Comparison of ENCODE assay signal across 23 mouse cellular contexts in the genomic region with DNA sequence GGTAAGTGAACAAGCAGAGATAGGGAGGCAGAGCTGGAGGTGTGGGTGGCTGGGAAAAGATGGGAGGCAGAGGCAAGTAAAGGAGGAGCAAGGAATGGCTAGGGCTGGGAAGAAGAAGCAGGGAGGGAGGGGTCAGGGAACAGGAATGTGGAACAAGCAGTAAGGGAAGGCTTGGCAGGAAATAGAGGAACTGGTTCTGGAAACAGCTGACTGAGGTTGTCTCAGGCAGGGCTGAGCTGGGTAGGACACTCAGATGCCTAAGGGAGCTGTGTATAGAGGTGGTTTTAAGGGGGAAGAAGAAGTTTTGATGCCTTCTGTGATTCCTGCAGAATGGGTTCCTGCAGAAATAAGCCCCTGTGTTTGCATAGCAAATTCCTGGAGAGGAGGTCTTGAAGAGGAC.
"Had no signal": no experiment of that assay in that cellular context is flagged by ENCODE, and none has a peak within 500 bp of the region (broad histone marks: within the 10 kb centered on the region; RNA-seq: fewer than 3 reads in every experiment).

No protein-coding gene starts in this region.

- H3K4me2 ChIP-seq: limb, embryonic 13.5 days; liver, embryonic 12.5 days; liver, embryonic 15.5 days; lung, embryonic 15.5 days; neural tube, embryonic 12.5 days; neural tube, embryonic 15.5 days; stomach, embryonic 15.5 days had no signal

- ATAC-seq: inflammation-experienced regulatory T-cells, adult 6 months; intestine, embryonic 16.5 days; liver, embryonic 12.5 days had no signal

- H3K9ac ChIP-seq: limb, embryonic 13.5 days; liver, embryonic 12.5 days; liver, embryonic 15.5 days; lung, embryonic 15.5 days; neural tube, embryonic 12.5 days; neural tube, embryonic 15.5 days; stomach, embryonic 15.5 days had no signal

- DNase-seq: kidney, adult 18-20 months; kidney, adult 9 months; kidney, postnatal 10 days; kidney, postnatal 36 days; liver; lung, adult 18-20 months; midbrain, embryonic 14.5 days; right cerebral cortex, adult 18-20 months; right cerebral cortex, postnatal 25 days; spleen, adult 18-20 months; thymus, postnatal 25 days had no signal

- H3K4me1 ChIP-seq: limb, embryonic 10.5 days; limb, embryonic 13.5 days; liver, embryonic 12.5 days; liver, embryonic 15.5 days; lung, embryonic 15.5 days; megakaryocyte, embryonic 14.5 days; midbrain, embryonic 10.5 days; neural tube, embryonic 12.5 days; neural tube, embryonic 15.5 days; stomach, embryonic 15.5 days had no signal

- H3K9me3 ChIP-seq: limb, embryonic 10.5 days; liver, embryonic 12.5 days; liver, embryonic 15.5 days; lung, embryonic 15.5 days; midbrain, embryonic 10.5 days; neural tube, embryonic 12.5 days; stomach, embryonic 15.5 days had no signal

- H3K4me3 ChIP-seq: limb, embryonic 10.5 days; limb, embryonic 13.5 days; liver, embryonic 12.5 days; liver, embryonic 15.5 days; lung, embryonic 15.5 days; megakaryocyte, embryonic 14.5 days; midbrain, embryonic 10.5 days; neural tube, embryonic 12.5 days; neural tube, embryonic 15.5 days; stomach, embryonic 15.5 days had no signal

- H3K36me3 ChIP-seq: limb, embryonic 10.5 days; limb, embryonic 13.5 days; liver, embryonic 12.5 days; liver, embryonic 15.5 days; lung, embryonic 15.5 days; midbrain, embryonic 10.5 days; neural tube, embryonic 12.5 days; neural tube, embryonic 15.5 days; stomach, embryonic 15.5 days had no signal

- H3K27ac ChIP-seq: limb, embryonic 10.5 days; limb, embryonic 13.5 days; liver, embryonic 12.5 days; liver, embryonic 15.5 days; lung, embryonic 15.5 days; midbrain, embryonic 10.5 days; neural tube, embryonic 12.5 days; neural tube, embryonic 15.5 days; stomach, embryonic 15.5 days had no signal

- H3K27me3 ChIP-seq: liver, embryonic 12.5 days; liver, embryonic 15.5 days; lung, embryonic 15.5 days; megakaryocyte, embryonic 14.5 days; neural tube, embryonic 12.5 days; neural tube, embryonic 15.5 days; stomach, embryonic 15.5 days had no signal
